Mouse (Mus musculus): ENCODE measurements around the gene Gm525. TPM values are rescaled to one million over a fixed set of nuclear protein-coding genes. Genes with fewer than 3 reads are reported as not detected.
A peak's percentile ranks its signal among the peaks of the same experiment; 100 is the strongest.

The Gm525 gene
- total and polyA plus RNA-seq, 2 experiments from 2014 or later = 0.30 TPM; not detected in 1

DNA sequence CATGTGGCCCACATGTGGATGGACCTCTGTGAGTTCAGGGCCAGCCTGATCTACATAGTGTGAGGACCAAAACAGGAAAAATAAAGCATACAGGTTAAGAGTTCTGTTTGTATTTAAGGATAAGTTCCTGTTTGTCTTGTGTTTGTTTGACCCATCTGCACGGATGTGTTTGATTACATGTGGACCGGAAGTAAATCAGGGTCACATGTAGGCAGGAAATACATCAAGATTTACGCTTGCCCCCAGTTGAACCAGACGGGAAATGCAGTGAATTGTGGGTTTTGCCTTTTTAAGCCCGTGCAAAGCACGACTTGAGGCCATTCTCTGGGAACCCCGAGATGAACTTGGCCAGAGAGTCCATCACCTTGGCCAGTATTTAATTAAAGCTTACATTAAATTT, 12.3 kb upstream of the Gm525 start:
- peaks cover 13% of the 10 kb centered on the region for H3K4me1 ChIP-seq (ENCODE audit: insufficient read depth)
- H3K9ac ChIP-seq = no peak overlapping the region
- H3K9me3 ChIP-seq (ENCODE audit: low read length) = no peaks in the 10 kb centered on the region
- H3K36me3 ChIP-seq (ENCODE audit: insufficient read depth) = 0 out of 2 replicates have a peak, but pooled peaks cover 3% of the 10 kb centered on the region
- no peak for ATAC-seq
- H3K27me3 ChIP-seq (ENCODE audit: insufficient read depth, low read length) = no peaks in the 10 kb centered on the region
- no peak overlapping the region for H3K27ac ChIP-seq (ENCODE audit: low read depth, low read length)
- 84% methylated on average over 7 of the region's 7 CpGs for WGBS
- H3K4me3 ChIP-seq (ENCODE audit: low read depth, low read length) = no peak overlapping the region
- no peak overlapping the region for H3K4me2 ChIP-seq (ENCODE audit: low read depth)
- no peak for TF ChIP-seq CTCF (IDR thresholded peaks at IDR 0.05; ENCODE audit: low read depth)
- no peak for DNase-seq

DNA sequence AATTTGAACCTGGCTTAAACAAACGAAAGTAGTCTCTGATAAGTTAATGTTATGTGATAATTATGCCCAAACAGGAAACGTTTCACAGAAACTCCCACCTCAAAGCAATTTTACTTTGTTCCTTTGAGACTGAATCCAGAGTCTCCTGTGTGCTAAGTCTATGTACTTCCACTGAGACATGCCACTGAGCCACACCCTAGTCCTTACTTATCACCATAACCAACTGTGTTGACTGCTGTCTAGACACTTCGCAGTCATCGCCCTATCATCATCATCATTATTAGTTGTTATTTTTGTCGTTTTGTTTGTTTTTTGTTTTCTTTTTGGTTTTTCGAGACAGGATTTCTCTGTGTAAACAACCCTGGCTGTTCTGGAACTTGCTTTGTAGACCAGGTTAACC, 9.3 kb upstream of the Gm525 start:
- 84% methylated on average over 6 of the region's 6 CpGs for WGBS
- Histone ChIP-seq H3K36me3 (ENCODE audit: insufficient read depth) (no peaks in the 10 kb centered on the region), H3K4me3 (ENCODE audit: low read depth, low read length) (no peak overlapping the region), H3K27me3 (ENCODE audit: insufficient read depth, low read length) (no peaks in the 10 kb centered on the region), H3K9me3 (ENCODE audit: low read length) (no peaks in the 10 kb centered on the region), H3K9ac (no peak overlapping the region), H3K4me2 (ENCODE audit: low read depth) (no peak overlapping the region), H3K27ac (ENCODE audit: low read depth, low read length) (no peak overlapping the region), H3K4me1 (ENCODE audit: insufficient read depth) (0 out of 2 replicates have a peak, but pooled peaks cover under 1% of the 10 kb centered on the region)
- DNase-seq (no peak), ATAC-seq (no peak)
- TF ChIP-seq CTCF (IDR thresholded peaks at IDR 0.05; ENCODE audit: low read depth) = no peak

DNA sequence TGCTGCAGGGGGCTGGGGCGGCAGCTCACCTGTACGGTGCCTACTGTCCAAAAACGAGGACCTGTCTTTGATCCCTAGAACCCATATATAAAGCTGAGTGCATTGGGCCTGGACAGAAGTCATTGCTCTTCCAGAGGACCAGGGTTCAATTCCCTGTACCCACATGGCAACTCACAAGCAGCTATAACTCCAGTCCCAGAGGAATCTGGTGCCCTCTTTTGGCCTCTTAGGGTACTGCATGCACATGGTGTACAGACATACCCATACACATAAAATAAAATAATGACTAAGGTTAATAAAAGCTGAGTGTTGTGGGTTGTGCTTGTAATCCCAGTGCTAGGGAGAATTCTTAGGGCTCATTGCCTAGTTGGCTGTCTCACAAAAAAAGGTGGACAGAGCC, 8.3 kb upstream of the Gm525 start:
- H3K27ac ChIP-seq (ENCODE audit: low read depth, low read length) = no peak overlapping the region
- ATAC-seq (no peak), DNase-seq (no peak)
- no peaks in the 10 kb centered on the region for H3K36me3 ChIP-seq (ENCODE audit: insufficient read depth)
- no peak overlapping the region for H3K4me3 ChIP-seq (ENCODE audit: low read depth, low read length)
- H3K27me3 ChIP-seq (ENCODE audit: insufficient read depth, low read length) = no peaks in the 10 kb centered on the region
- no peak overlapping the region for H3K9ac ChIP-seq
- H3K4me1 ChIP-seq (ENCODE audit: insufficient read depth) = no peaks in the 10 kb centered on the region
- no peaks in the 10 kb centered on the region for H3K9me3 ChIP-seq (ENCODE audit: low read length)
- no peak overlapping the region for H3K4me2 ChIP-seq (ENCODE audit: low read depth)
- 97% methylated on average over 3 of the region's 3 CpGs for WGBS
- peak; percentile 39 for TF ChIP-seq CTCF (IDR thresholded peaks at IDR 0.05; ENCODE audit: low read depth)

DNA sequence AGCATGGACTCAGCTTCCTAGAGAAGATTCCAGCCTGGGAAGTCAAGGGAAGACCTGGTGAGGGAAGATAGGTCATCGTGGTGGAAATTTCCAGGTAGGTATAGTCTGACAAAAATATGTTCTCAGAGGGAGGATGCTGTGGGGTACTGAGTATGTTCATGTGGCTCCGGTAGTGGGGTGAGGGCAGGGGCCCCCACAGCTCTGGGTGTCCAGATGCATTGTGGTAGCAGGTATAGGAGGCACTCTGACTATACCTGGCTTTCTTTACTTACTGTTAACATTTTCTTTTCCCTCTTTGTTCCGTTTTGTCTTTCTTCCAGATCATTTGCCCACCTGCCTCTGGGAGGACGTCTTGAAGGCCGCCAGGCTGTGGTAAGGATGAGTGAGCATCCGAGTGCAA, 7.5 kb upstream of the Gm525 start:
- 74% methylated on average over 6 of the region's 6 CpGs for WGBS
- Histone ChIP-seq H3K9me3 (ENCODE audit: low read length) (no peaks in the 10 kb centered on the region), H3K36me3 (ENCODE audit: insufficient read depth) (no peaks in the 10 kb centered on the region), H3K4me1 (ENCODE audit: insufficient read depth) (no peaks in the 10 kb centered on the region), H3K4me3 (ENCODE audit: low read depth, low read length) (no peak overlapping the region), H3K4me2 (ENCODE audit: low read depth) (no peak overlapping the region), H3K27me3 (ENCODE audit: insufficient read depth, low read length) (no peaks in the 10 kb centered on the region), H3K9ac (no peak overlapping the region), H3K27ac (ENCODE audit: low read depth, low read length) (no peak overlapping the region)
- no peak for TF ChIP-seq CTCF (IDR thresholded peaks at IDR 0.05; ENCODE audit: low read depth)
- ATAC-seq (no peak), DNase-seq (no peak)

DNA sequence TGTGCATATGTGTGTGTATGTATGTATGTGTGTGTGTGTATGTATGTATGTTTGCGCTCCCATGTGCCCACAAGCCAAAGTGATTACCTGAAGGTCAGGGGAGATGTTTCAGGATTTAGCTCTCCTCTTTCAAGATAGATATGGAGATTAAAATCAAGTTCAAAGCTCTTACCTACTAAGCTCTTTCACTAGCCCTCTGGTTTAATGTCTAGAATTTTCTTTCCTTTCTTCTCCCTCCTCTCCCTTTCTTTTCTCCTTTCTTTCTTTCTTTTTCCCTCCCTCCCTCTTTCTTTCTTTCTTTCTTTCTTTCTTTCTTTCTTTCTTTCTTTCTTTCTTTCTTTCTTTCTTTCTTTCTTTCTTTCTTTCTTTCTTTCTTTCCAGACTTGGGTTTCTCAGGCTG, 6.9 kb upstream of the Gm525 start, which contains the start of gene Dgke:
TSS of gene Dgke (minus strand) at position 101 of the 400 bp plus-strand sequence.
- no peaks in the 10 kb centered on the region for H3K4me1 ChIP-seq (ENCODE audit: insufficient read depth)
- no peak for TF ChIP-seq CTCF (IDR thresholded peaks at IDR 0.05; ENCODE audit: low read depth)
- 97% methylated on average over 1 of the region's 1 CpGs for WGBS
- no peak for DNase-seq
- H3K27me3 ChIP-seq (ENCODE audit: insufficient read depth, low read length) = no peaks in the 10 kb centered on the region
- H3K4me3 ChIP-seq (ENCODE audit: low read depth, low read length) = no peak within 1 kb of the TSS
- H3K4me2 ChIP-seq (ENCODE audit: low read depth) = no peak within 1 kb of the TSS
- H3K36me3 ChIP-seq (ENCODE audit: insufficient read depth) = no peaks in the 10 kb centered on the region
- no peak for ATAC-seq
- H3K9me3 ChIP-seq (ENCODE audit: low read length) = no peaks in the 10 kb centered on the region
- H3K27ac ChIP-seq (ENCODE audit: low read depth, low read length) = no peak within 1 kb of the TSS
- H3K9ac ChIP-seq = no peak within 1 kb of the TSS

DNA sequence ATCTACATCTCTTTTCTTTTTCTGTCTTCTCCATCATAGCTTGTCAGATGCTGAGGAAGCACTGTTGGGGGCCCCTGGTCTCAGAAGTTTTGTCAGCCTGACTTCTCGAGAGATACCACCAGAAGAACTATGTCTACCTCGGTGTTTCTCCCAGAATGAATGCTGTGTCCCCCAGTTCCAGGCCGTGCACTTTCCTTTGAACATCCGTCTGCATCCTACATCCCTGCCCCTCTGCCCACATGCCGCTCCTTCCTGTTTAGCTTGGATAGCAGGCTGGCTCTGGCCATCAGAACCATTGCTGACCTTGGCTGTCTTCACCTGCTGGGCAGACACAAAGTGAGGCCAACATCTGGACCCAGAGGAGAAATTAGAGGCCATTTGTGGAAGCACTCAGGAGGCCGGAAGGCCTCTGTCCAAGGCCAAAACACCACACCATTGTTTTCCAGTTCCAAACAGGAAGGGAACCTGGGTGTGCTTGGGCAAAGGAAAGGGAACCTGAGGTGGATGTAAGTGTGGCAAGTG, 6.3 kb upstream of the Gm525 start:
- H3K4me3 ChIP-seq (ENCODE audit: low read depth, low read length) = no peak overlapping the region
- H3K9ac ChIP-seq = no peak overlapping the region
- H3K4me2 ChIP-seq (ENCODE audit: low read depth) = no peak overlapping the region
- H3K27ac ChIP-seq (ENCODE audit: low read depth, low read length) = no peak overlapping the region
- ATAC-seq = no peak
- DNase-seq = no peak
- H3K36me3 ChIP-seq (ENCODE audit: insufficient read depth) = no peaks in the 10 kb centered on the region
- TF ChIP-seq CTCF (IDR thresholded peaks at IDR 0.05; ENCODE audit: low read depth) = no peak
- no peaks in the 10 kb centered on the region for H3K27me3 ChIP-seq (ENCODE audit: insufficient read depth, low read length)
- H3K9me3 ChIP-seq (ENCODE audit: low read length) = no peaks in the 10 kb centered on the region
- H3K4me1 ChIP-seq (ENCODE audit: insufficient read depth) = no peaks in the 10 kb centered on the region
- WGBS = 77% methylated on average over 6 of the region's 6 CpGs

DNA sequence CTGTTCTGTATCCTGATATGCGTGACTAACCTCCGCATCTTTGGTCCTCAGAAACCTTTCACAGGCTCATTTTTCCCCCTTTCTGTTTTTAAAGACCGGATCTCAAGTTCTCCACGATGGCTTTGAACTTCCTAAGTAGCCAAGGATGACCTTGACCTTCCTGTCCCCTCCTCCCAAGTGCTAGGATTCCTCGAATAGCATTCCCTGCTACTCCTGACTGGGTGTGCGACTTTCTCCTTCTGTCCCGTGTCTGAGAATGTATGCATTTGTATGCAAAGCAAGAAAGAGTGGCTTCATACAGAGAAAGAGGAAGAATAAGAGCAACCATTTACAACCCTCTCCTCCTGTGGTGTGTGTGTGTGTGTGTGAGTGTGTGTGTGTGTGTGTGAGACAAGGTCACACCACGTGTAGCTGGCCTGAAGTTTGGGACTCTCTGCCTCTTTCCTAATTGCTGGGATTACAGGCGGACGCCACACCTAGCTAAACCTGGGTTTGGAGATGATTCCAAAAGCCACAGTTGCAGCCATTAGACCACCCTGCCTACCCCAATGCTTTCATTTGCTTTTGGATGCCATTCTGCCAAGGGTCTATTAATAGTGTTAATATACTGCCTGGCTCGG, 5.7 kb upstream of the Gm525 start:
- TF ChIP-seq CTCF (IDR thresholded peaks at IDR 0.05; ENCODE audit: low read depth) = no peak
- H3K4me1 ChIP-seq (ENCODE audit: insufficient read depth) = no peaks in the 10 kb centered on the region
- no peaks in the 10 kb centered on the region for H3K27me3 ChIP-seq (ENCODE audit: insufficient read depth, low read length)
- no peak overlapping the region for H3K4me3 ChIP-seq (ENCODE audit: low read depth, low read length)
- ATAC-seq (no peak), DNase-seq (no peak)
- no peak overlapping the region for H3K27ac ChIP-seq (ENCODE audit: low read depth, low read length)
- H3K4me2 ChIP-seq (ENCODE audit: low read depth) = no peak overlapping the region
- 78% methylated on average over 11 of the region's 11 CpGs for WGBS
- no peak overlapping the region for H3K9ac ChIP-seq
- H3K9me3 ChIP-seq (ENCODE audit: low read length) = no peaks in the 10 kb centered on the region
- no peaks in the 10 kb centered on the region for H3K36me3 ChIP-seq (ENCODE audit: insufficient read depth)
